Mouse (Mus musculus) heart, postnatal 10 days (tissue): ENCODE results near the gene Tnfrsf4. TPM values are rescaled to one million over a fixed set of nuclear protein-coding genes. Genes with fewer than 3 reads are reported as not detected.

Experiments
- DNase-seq, 2 experiments: peaks; one replicate each; pipeline ENCODE4 v3.0.0; 2021
- intact Hi-C: fragments of 180-260 bp; cut with DNase I; formaldehyde crosslinking; loops from one replicate; pipeline ENCODE4 v1.15.1; 2025
- total RNA-seq, 2 experiments: library from RNA; stranded (reverse); gene quantifications; 2 replicates each; pipeline ENCODE4 v1.2.3; 2021

The Tnfrsf4 gene
- total RNA-seq = under 1 TPM; 0.62 to 0.93 TPM

DNA sequence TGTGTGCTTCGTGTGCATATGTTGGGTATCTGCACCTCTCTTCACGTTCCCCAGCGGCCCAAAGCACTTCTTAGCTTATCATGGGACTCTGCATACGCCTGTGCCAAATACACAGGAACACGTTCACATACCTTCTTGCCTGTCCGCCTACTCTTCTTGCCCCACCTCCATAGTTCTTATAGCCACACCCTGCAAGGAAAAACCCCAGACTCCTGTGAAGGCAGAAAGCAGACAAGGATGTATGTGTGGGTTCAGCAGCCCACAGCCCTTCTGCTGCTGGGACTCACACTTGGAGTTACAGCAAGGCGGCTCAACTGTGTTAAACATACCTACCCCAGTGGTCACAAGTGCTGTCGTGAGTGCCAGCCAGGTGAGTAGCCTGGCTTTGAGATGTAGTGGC lies at the start of gene Tnfrsf4:
Gene Tnfrsf4, plus strand, starts transcription at position 207 of the 400 bp plus-strand sequence.
- intact Hi-C loops = no loop called here
- no peak for DNase-seq

- intact Hi-C loops = loop anchor here (5.0 kb wide), 1 partner anchor 68 kb away; no protein-coding TSS in a partner anchor
- no peak for DNase-seq
Observed at GRCm38 (mm10) chr4:155964396-155964795, 49.2 kb upstream of the Tnfrsf4 start.

- DNase-seq = no peak
- intact Hi-C loops = no loop called here
Observed at GRCm38 (mm10) chr4:155969043-155969653, 44.5 kb upstream of the Tnfrsf4 start.

- intact Hi-C loops = no loop called here
- no peak for DNase-seq
Observed at GRCm38 (mm10) chr4:155970286-155970685, 43.4 kb upstream of the Tnfrsf4 start.

- intact Hi-C loops = no loop called here
- DNase-seq = no peak
Observed at GRCm38 (mm10) chr4:155972651-155973050, 41.0 kb upstream of the Tnfrsf4 start.

DNA sequence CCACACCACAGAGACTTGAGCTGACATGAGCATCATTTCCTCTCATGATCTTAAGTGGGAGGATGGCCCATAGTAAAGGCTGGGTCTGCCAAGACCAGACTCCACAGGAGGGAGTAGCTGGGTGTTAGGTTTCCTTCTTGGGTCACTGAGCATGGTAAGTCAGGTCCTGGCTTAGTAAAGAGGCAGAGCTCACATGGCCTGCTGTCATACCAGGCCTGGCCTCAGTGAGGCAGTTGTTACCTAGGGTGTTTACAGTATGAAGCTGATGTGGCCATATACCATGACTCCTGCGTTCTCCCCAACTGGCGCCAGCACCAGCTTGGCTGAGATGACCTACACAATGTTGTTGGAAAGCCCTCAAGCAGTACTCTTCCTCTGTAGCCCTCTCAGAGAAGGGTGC lies 40.4 kb upstream of the Tnfrsf4 start:
- DNase-seq = no peak
- intact Hi-C loops = no loop called here

DNA sequence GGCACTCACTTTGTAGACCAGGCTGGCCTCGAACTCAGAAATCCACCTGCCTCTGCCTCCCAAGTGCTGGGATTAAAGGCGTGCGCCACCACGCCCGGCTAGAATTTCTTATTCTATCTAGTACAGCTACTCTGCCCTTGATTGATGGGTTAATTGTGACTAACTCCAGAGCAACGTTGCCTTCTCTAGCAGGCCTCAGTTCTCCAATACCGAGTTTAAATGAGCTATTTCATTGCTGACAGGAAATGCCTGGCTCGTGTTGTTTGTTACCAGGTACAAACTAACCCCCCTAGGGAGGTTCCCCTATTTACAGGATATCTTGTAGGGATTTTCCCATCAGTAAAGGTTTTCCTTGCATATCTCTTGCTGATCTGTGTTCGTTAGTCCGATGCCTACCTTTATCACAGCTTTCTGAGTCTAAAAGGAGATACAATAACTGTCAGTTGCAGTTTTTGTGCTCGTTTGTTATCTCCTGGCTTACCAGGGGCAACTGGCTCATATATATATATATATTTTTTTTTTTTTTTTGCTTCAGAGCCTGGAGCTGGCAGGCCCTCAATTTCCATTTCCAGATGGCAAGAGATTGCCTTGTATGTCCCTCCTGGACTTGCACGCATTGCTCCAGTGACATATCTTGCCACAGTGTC lies 32.1 kb upstream of the Tnfrsf4 start:
- no peak for DNase-seq
- intact Hi-C loops = no loop called here

- intact Hi-C loops = no loop called here
- no peak for DNase-seq
Observed at GRCm38 (mm10) chr4:155983788-155984187, 29.9 kb upstream of the Tnfrsf4 start.

- intact Hi-C loops = loop anchor here (2.0 kb wide), 1 partner anchor 29 kb away; the partner anchor contains the start of gene C1qtnf12
- DNase-seq = peak; percentile 11 to 28
Observed at GRCm38 (mm10) chr4:155991211-155991907, 22.3 kb upstream of the Tnfrsf4 start.

GRCm38 (mm10) chr4:155991908-155992230 lies 21.8 kb upstream of the Tnfrsf4 start:
- intact Hi-C loops = loop anchor here (2.0 kb wide), 1 partner anchor 29 kb away; the partner anchor contains the start of gene C1qtnf12
- DNase-seq = no peak

- DNase-seq = peak; percentile 90 to 92
- intact Hi-C loops = no loop called here
Observed at GRCm38 (mm10) chr4:155992241-155992905, 21.3 kb upstream of the Tnfrsf4 start, which contains the start of the genes B3galt6 and Sdf4. TSS of gene B3galt6 (minus strand) at chr4:155992649. TSS of gene Sdf4 (plus strand) at chr4:155992872.

DNA sequence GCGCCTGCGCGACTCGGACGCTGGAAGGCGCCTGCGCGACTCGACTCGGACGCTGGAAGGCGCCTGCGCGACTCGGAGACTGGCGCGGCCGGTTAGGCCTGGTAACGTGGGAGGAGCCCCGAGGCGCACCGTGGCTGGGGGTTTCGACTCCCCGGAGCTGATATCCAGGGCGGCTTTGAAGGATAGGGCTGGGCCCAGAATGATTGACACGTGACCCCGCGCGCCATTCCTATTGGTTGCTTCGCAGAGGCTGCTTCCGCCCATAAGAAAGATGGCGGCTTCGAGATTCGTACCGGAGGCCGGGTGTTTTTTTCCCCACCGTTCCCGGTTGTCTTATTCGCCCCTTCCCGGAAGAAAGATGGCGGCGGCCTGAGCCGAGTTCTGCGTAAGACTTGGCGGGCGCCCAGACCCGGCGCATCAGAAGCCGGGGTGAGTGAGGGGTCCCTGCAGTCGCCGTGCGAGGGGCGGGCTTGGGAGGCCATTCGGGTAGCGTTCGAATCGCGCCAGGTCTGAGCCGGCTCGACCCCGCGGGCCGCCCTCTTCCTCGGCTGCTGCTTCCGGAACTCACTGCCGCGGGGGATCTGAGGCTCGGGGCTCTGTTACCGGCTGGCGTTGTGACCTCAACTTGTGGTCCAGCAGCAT lies 20.6 kb upstream of the Tnfrsf4 start:
- peak; percentile 98 to 99 for DNase-seq
- intact Hi-C loops = no loop called here

GRCm38 (mm10) chr4:155993606-155994005 lies 20.0 kb upstream of the Tnfrsf4 start:
- intact Hi-C loops = no loop called here
- DNase-seq = no peak

DNA sequence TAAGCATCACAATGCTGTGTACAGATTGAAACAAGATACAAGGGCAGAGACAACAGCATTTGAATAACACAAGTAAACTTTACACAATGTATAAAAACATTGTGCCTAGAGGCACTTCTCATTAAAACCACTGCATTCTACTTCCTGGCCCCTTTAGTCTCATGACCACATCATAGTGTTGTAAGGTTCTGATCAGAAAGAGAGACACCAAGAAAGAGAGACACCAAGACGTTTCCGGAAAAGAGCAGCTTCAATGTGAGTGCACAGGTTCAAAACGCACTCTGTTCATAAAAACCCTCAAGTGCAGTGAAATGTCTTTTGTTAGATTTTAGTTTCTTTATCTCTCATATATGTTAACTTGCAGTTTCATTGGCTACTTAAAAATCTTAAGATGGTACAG lies 9.5 kb upstream of the Tnfrsf4 start:
- intact Hi-C loops = no loop called here

GRCm38 (mm10) chr4:156008369-156008768 lies 5.3 kb upstream of the Tnfrsf4 start:
- no peak for DNase-seq
- intact Hi-C loops = no loop called here

More for the DNA sequence above, 9.5 kb upstream of the Tnfrsf4 start:
- no peak for DNase-seq

DNA sequence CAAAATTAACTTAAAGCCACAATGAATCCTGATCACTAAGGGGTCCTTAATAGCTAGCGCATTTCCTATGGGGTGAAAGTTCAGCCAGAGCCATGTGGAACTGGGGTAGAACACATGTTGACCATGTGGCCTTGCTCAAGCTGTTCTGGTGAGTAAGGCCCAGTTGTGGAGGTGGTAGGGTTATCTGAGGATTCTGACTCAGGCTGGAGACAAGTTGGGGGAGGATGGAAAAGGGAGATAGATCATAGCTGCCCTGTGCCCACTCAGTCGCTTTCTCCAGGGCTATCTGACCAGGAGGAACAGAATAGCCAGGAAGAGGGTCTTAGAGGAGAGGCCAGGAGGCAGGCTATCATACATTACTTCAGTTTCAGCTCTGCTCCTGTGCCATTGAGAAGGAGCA lies 793 bp downstream of the Tnfrsf4 start:
- DNase-seq = no peak
- intact Hi-C loops = no loop called here

GRCm38 (mm10) chr4:156019771-156020170 lies 6.1 kb downstream of the Tnfrsf4 start:
- intact Hi-C loops = no loop called here
- no peak for DNase-seq

DNA sequence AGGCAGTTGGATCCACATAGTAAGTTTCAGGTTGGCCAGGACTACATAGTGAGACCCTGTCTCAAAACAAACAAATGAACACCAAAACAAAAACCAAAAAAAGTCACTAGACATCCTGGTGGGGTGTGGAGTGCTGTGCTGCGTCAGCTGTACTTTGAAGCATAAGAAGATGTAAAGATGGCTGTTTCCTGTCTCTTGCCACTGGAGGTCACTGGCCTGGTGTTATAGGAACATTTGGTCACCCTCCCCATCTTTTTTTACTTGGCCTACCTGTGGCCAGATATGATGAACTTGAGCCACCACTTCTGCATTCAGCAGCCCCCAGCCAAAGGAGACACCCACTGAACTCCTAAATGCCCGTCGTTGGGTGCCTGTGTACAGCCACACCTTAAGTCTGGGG lies 7.7 kb downstream of the Tnfrsf4 start:
- DNase-seq = no peak
- intact Hi-C loops = no loop called here

DNA sequence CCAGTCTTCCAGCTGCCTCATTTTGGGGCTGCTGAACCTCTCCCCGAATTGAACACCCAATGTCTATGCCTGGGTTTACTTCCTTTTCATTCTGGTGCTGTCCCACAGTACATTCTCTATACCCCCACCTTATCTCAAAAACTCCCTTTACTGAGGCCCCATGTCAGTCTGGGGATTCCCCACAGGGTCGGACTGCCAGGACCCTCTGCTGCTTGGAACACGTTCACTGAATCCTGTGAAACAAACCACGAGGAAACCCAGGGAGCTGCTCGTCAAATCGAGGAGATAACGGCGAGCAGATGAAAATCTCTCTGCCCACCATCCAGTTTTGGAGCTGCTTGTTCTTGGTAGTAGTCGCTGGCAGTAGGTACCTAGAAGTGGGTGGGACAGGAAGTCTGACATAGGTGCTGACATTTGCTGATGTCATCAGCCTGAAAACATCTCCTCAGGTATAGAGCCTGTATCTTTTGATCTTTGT lies 8.3 kb downstream of the Tnfrsf4 start:
- intact Hi-C loops = no loop called here
- DNase-seq = no peak

DNA sequence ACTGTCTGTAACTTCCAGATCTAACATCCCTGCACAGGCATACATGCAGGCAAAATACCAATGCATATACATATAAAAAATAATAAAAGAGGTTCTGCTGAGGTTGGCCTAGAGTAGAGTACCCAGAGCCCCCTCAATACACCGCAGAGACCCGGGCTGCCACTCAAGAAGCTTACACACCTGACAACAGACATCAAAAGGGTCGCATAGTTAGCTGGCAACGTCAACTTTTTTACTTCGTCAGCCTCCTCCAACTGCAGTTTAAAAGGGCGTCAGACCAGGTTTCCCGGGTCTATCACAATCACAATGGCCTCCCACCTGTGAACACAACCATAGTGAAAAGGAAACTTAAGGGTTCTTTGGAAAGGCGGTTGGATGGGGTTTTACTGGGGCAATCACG lies 9.9 kb downstream of the Tnfrsf4 start:
- intact Hi-C loops = no loop called here

GRCm38 (mm10) chr4:156024184-156024583 lies 10.5 kb downstream of the Tnfrsf4 start:
- peak; percentile 46 to 56 for DNase-seq
- intact Hi-C loops = no loop called here

More for the DNA sequence above, 9.9 kb downstream of the Tnfrsf4 start:
- no peak for DNase-seq
